Mouse (Mus musculus): ENCODE data around the gene Gramd4. TPM values are rescaled to one million over a fixed set of nuclear protein-coding genes. Genes with fewer than 3 reads are reported as not detected.
"Not testable (repeated sequence)": the region's sequence is repeated elsewhere in the genome, so short reads cannot be mapped to it uniquely, and the experiment has no call there.

The Gramd4 gene
- polyA plus RNA-seq, 1 experiment from 2014 or later = 14.9 TPM

DNA sequence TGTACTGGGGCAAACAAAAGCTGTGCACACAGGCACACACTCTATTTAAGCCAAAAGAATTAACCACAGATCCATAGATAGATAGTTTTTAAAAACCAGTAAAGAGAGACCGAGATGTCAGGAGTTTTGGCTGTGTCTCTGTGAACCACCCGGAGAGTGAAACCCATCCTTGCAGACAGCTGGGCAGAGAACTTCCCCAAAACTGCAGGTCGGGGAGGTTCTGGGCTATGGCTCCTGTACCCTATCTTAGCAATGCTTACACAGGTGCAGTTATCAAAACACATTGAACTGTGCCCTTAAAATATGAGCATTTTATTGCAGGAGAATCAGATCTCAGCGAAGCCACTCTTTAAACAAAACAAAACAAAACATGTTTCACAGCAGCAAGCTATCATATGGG, 122.9 kb downstream of the Gramd4 start:
- Histone ChIP-seq H3K4me3 (ENCODE audit: low read length) (no peak overlapping the region), H3K27me3 (ENCODE audit: insufficient read depth, low read length) (no peaks in the 10 kb centered on the region), H3K27ac (ENCODE audit: low read length) (no peak overlapping the region), H3K9me3 (ENCODE audit: low read length) (no peaks in the 10 kb centered on the region), H3K9ac (replicated peaks; ENCODE audit: low read length) (no peak overlapping the region), H3K4me2 (replicated peaks; ENCODE audit: low read depth, low read length) (no peak overlapping the region), H3K36me3 (ENCODE audit: insufficient read depth, low read length) (no peaks in the 10 kb centered on the region), H3K4me1 (ENCODE audit: insufficient read depth, low read length) (peaks cover 25% of the 10 kb centered on the region)
- WGBS = 58% methylated on average over 4 of the region's 4 CpGs
- no peak for ATAC-seq (ENCODE audit: low FRiP score, low TSS enrichment)

GRCm38 (mm10) chr15:86181321-86181720, 123.8 kb downstream of the Gramd4 start:
- not testable (repeated sequence) for H3K4me3 ChIP-seq (ENCODE audit: low read length); H3K4me2 ChIP-seq (replicated peaks; ENCODE audit: low read depth, low read length); H3K36me3 ChIP-seq (ENCODE audit: insufficient read depth, low read length); H3K27ac ChIP-seq (ENCODE audit: low read length); ATAC-seq (ENCODE audit: low FRiP score, low TSS enrichment); H3K9ac ChIP-seq (replicated peaks; ENCODE audit: low read length); H3K27me3 ChIP-seq (ENCODE audit: insufficient read depth, low read length); H3K9me3 ChIP-seq (ENCODE audit: low read length)
- H3K4me1 ChIP-seq (ENCODE audit: insufficient read depth, low read length) = peaks cover 29% of the 10 kb centered on the region
- WGBS = 89% methylated on average over 3 of the region's 3 CpGs

- Histone ChIP-seq H3K36me3 (ENCODE audit: insufficient read depth, low read length) (no peaks in the 10 kb centered on the region), H3K4me3 (ENCODE audit: low read length) (no peak overlapping the region), H3K9ac (replicated peaks; ENCODE audit: low read length) (no peak overlapping the region), H3K9me3 (ENCODE audit: low read length) (no peaks in the 10 kb centered on the region), H3K27me3 (ENCODE audit: insufficient read depth, low read length) (no peaks in the 10 kb centered on the region), H3K4me1 (ENCODE audit: insufficient read depth, low read length) (peaks cover 32% of the 10 kb centered on the region), H3K27ac (ENCODE audit: low read length) (peak overlapping the region; percentile 46; the same call in 1 of the 2 replicates), H3K4me2 (replicated peaks; ENCODE audit: low read depth, low read length) (no peak overlapping the region; the same call in 1 of the 2 replicates)
- 43% methylated on average over 11 of the region's 11 CpGs for WGBS
- no peak for ATAC-seq (ENCODE audit: low FRiP score, low TSS enrichment)
Measured at GRCm38 (mm10) chr15:86181941-86182439, 124.5 kb downstream of the Gramd4 start.

GRCm38 (mm10) chr15:86182646-86183045, 125.2 kb downstream of the Gramd4 start:
- peaks cover 32% of the 10 kb centered on the region for H3K4me1 ChIP-seq (ENCODE audit: insufficient read depth, low read length)
- H3K9ac ChIP-seq (replicated peaks; ENCODE audit: low read length) = no peak overlapping the region
- no peak overlapping the region for H3K4me2 ChIP-seq (replicated peaks; ENCODE audit: low read depth, low read length)
- no peaks in the 10 kb centered on the region for H3K9me3 ChIP-seq (ENCODE audit: low read length)
- no peak overlapping the region for H3K4me3 ChIP-seq (ENCODE audit: low read length)
- WGBS = 56% methylated on average over 13 of the region's 13 CpGs
- no peaks in the 10 kb centered on the region for H3K36me3 ChIP-seq (ENCODE audit: insufficient read depth, low read length)
- H3K27ac ChIP-seq (ENCODE audit: low read length) = peak overlapping the region; percentile 46; the same call in 1 of the 2 replicates
- no peaks in the 10 kb centered on the region for H3K27me3 ChIP-seq (ENCODE audit: insufficient read depth, low read length)
- no peak for ATAC-seq (ENCODE audit: low FRiP score, low TSS enrichment)

DNA sequence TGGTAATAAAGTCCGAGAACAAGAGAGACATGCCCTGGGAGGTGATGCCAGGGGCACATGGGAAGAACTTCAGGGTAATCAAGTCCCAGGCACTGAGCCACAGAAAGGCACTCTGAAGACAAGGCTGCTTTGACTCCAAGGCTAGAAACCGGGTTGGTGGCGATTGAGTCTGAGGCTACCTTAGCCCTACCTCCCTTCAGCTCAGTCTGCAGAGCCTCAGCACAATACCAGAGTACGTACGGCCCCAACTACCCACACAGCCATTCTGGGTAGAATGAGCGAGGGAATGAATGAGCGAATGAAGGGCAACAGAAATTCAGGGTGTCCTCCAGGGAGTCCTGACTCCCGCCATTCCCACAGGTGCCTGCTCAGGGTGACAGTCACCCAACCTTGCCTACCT, 126.0 kb downstream of the Gramd4 start:
- Histone ChIP-seq H3K27ac (ENCODE audit: low read length) (no peak overlapping the region), H3K9ac (replicated peaks; ENCODE audit: low read length) (no peak overlapping the region), H3K4me2 (replicated peaks; ENCODE audit: low read depth, low read length) (no peak overlapping the region), H3K9me3 (ENCODE audit: low read length) (no peaks in the 10 kb centered on the region), H3K36me3 (ENCODE audit: insufficient read depth, low read length) (no peaks in the 10 kb centered on the region), H3K4me1 (ENCODE audit: insufficient read depth, low read length) (peaks cover 35% of the 10 kb centered on the region), H3K4me3 (ENCODE audit: low read length) (no peak overlapping the region), H3K27me3 (ENCODE audit: insufficient read depth, low read length) (no peaks in the 10 kb centered on the region)
- ATAC-seq (ENCODE audit: low FRiP score, low TSS enrichment) = no peak
- WGBS = 93% methylated on average over 8 of the region's 8 CpGs

DNA sequence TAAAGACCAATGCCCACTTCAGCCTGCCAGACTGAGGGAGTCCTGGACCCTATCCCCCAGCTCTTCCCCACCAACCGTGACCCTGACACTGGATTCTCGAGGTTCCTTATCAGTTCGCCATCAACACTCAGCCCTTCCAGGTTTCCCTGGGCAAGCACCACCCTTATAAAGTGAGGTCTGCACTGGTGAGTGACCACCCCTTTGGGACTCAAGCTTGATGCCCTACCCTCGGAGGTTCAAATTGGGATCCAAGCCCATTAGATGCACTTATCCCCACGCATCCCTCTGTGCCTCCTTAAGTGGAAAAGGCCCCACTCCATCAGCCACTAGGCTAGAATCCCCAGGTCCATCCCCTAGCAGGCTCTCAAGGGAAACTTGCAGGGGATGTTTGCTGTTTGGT, 126.6 kb downstream of the Gramd4 start:
- H3K27me3 ChIP-seq (ENCODE audit: insufficient read depth, low read length) = no peaks in the 10 kb centered on the region
- no peaks in the 10 kb centered on the region for H3K9me3 ChIP-seq (ENCODE audit: low read length)
- no peak for ATAC-seq (ENCODE audit: low FRiP score, low TSS enrichment)
- H3K36me3 ChIP-seq (ENCODE audit: insufficient read depth, low read length) = no peaks in the 10 kb centered on the region
- peak overlapping the region; percentile 86 for H3K4me3 ChIP-seq (ENCODE audit: low read length)
- H3K4me2 ChIP-seq (replicated peaks; ENCODE audit: low read depth, low read length) = peak overlapping the region; percentile 93
- peak overlapping the region; percentile 92; the same call in 1 of the 2 replicates for H3K9ac ChIP-seq (replicated peaks; ENCODE audit: low read length)
- H3K27ac ChIP-seq (ENCODE audit: low read length) = no peak overlapping the region
- peaks cover 40% of the 10 kb centered on the region for H3K4me1 ChIP-seq (ENCODE audit: insufficient read depth, low read length)
- 69% methylated on average over 5 of the region's 5 CpGs for WGBS

- Histone ChIP-seq H3K9ac (replicated peaks; ENCODE audit: low read length) (peak overlapping the region; percentile 92), H3K4me1 (ENCODE audit: insufficient read depth, low read length) (peaks cover 45% of the 10 kb centered on the region), H3K27ac (ENCODE audit: low read length) (peak overlapping the region; percentile 80), H3K4me3 (ENCODE audit: low read length) (peak overlapping the region; percentile 86), H3K9me3 (ENCODE audit: low read length) (no peaks in the 10 kb centered on the region), H3K4me2 (replicated peaks; ENCODE audit: low read depth, low read length) (peak overlapping the region; percentile 93), H3K36me3 (ENCODE audit: insufficient read depth, low read length) (no peaks in the 10 kb centered on the region), H3K27me3 (ENCODE audit: insufficient read depth, low read length) (no peaks in the 10 kb centered on the region)
- WGBS = 0% methylated on average over 69 of the region's 70 CpGs
- peak; percentile 55 for ATAC-seq (ENCODE audit: low FRiP score, low TSS enrichment)
Measured at GRCm38 (mm10) chr15:86184851-86185688, 127.6 kb downstream of the Gramd4 start.

GRCm38 (mm10) chr15:86185689-86186569, 128.4 kb downstream of the Gramd4 start, which contains the start of gene Cerk:
Cerk (minus strand) TSS chr15:86186141.
- ATAC-seq (ENCODE audit: low FRiP score, low TSS enrichment) = peak; percentile 50
- Histone ChIP-seq H3K27me3 (ENCODE audit: insufficient read depth, low read length) (no peaks in the 10 kb centered on the region), H3K9ac (replicated peaks; ENCODE audit: low read length) (peak within 1 kb of the TSS; percentile 92), H3K27ac (ENCODE audit: low read length) (peak within 1 kb of the TSS; percentile 80), H3K36me3 (ENCODE audit: insufficient read depth, low read length) (no peaks in the 10 kb centered on the region), H3K4me1 (ENCODE audit: insufficient read depth, low read length) (peaks cover 45% of the 10 kb centered on the region), H3K4me3 (ENCODE audit: low read length) (peak within 1 kb of the TSS; percentile 86), H3K4me2 (replicated peaks; ENCODE audit: low read depth, low read length) (peak within 1 kb of the TSS; percentile 93), H3K9me3 (ENCODE audit: low read length) (no peaks in the 10 kb centered on the region)
- 4% methylated on average over 43 of the region's 43 CpGs for WGBS

DNA sequence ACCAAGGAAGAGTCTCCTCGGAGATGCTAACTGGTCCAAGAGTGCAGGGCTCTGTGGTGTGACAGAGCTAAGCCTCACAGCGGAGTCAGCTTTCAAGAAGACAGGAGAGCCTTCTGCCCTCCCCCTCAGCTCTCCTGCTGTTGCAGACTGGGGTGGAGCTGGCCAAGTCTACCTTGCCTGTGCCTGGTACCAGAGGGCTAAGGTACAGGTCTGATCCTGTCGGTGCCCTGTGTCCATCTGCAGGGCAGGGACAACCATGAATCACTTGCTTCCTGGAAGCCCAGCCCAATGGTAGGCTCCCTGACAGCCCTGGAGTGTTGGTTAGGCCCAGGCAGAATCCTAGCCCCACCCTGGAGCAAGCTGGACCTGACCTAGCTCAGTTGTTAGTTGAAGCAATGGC, 129.2 kb downstream of the Gramd4 start:
- Histone ChIP-seq H3K9ac (replicated peaks; ENCODE audit: low read length) (0 out of 2 replicates have a peak overlapping the region, but pooled peaks have one; percentile 92), H3K27ac (ENCODE audit: low read length) (no peak overlapping the region), H3K4me3 (ENCODE audit: low read length) (no peak overlapping the region), H3K27me3 (ENCODE audit: insufficient read depth, low read length) (no peaks in the 10 kb centered on the region), H3K4me1 (ENCODE audit: insufficient read depth, low read length) (peaks cover 43% of the 10 kb centered on the region), H3K36me3 (ENCODE audit: insufficient read depth, low read length) (no peaks in the 10 kb centered on the region), H3K9me3 (ENCODE audit: low read length) (no peaks in the 10 kb centered on the region), H3K4me2 (replicated peaks; ENCODE audit: low read depth, low read length) (peak overlapping the region; percentile 93; the same call in 1 of the 2 replicates)
- 45% methylated on average over 3 of the region's 3 CpGs for WGBS
- ATAC-seq (ENCODE audit: low FRiP score, low TSS enrichment) = no peak

Measured in kidney, embryonic 16.5 days (tissue).